In genomic region chr1:60008743-60009142, GRCm38 (mm10) we compare ENCODE assay signal across 23 mouse cellular contexts. TPM values are rescaled to one million over a fixed set of nuclear protein-coding genes. Genes with fewer than 3 reads are reported as not detected.
A peak's percentile ranks its signal among the peaks of the same experiment; 100 is the strongest.
DNase-seq lines count a peak whose midpoint lies in the region; ATAC-seq and TF ChIP-seq lines count a peak whose summit lies in the region.
"Had no signal": no experiment of that assay in that cellular context is flagged by ENCODE, and none has a peak within 500 bp of the region (broad histone marks: within the 10 kb centered on the region; RNA-seq: fewer than 3 reads in every experiment).

No protein-coding gene starts in this region.

- no peaks in the 10 kb centered on the region for H3K9me3 ChIP-seq in lung, postnatal 0 days (ENCODE audit: low read length)
- H3K9me3 ChIP-seq: embryonic facial prominence, embryonic 15.5 days; heart, embryonic 15.5 days; hindbrain, embryonic 15.5 days; limb, embryonic 10.5 days; liver, embryonic 15.5 days; lung, embryonic 15.5 days had no signal

- no peak overlapping the region for H3K4me2 ChIP-seq in lung, postnatal 0 days (replicated peaks; ENCODE audit: low read depth, low read length)
- H3K4me2 ChIP-seq: embryonic facial prominence, embryonic 15.5 days; heart, embryonic 15.5 days; hindbrain, embryonic 15.5 days; liver, embryonic 15.5 days; lung, embryonic 15.5 days; midbrain, embryonic 11.5 days had no signal

- no peaks in the 10 kb centered on the region for H3K4me1 ChIP-seq in lung, postnatal 0 days (ENCODE audit: insufficient read depth, low read depth, low read length)
- H3K4me1 ChIP-seq: embryonic facial prominence, embryonic 15.5 days; heart, embryonic 15.5 days; hindbrain, embryonic 15.5 days; limb, embryonic 10.5 days; lung, embryonic 15.5 days had no signal

- TF ChIP-seq CTCF in lung, postnatal 0 days (IDR thresholded peaks at IDR 0.05): no peak

- H3K36me3 ChIP-seq in lung, postnatal 0 days (ENCODE audit: insufficient read depth, low read length): no peaks in the 10 kb centered on the region
- H3K36me3 ChIP-seq: embryonic facial prominence, embryonic 15.5 days; heart, embryonic 15.5 days; hindbrain, embryonic 15.5 days; limb, embryonic 10.5 days; liver, embryonic 15.5 days; lung, embryonic 15.5 days had no signal

- no peak for TF ChIP-seq EP300 in lung, postnatal 0 days (IDR thresholded peaks at IDR 0.05)

- H3K4me3 ChIP-seq in lung, postnatal 0 days (ENCODE audit: low read depth, low read length): no peak overlapping the region
- H3K4me3 ChIP-seq: embryonic facial prominence, embryonic 15.5 days; heart, embryonic 15.5 days; hindbrain, embryonic 15.5 days; limb, embryonic 10.5 days; liver, embryonic 15.5 days; lung, embryonic 15.5 days had no signal

- DNase-seq in cerebellum, postnatal 10 days: peak; percentile 42 to 59
- DNase-seq in cerebellum, postnatal 36 days: no peak
- peak; percentile 36 to 48 for DNase-seq in heart, postnatal 10 days
- no peak for DNase-seq in heart, adult 8-10 months (ENCODE audit: low spot score)
- peak; percentile 23 for DNase-seq in lung, postnatal 0 days (ENCODE audit: low spot score)
- no peak for DNase-seq in lung, postnatal 14 days
- DNase-seq in testis, postnatal 14 days (ENCODE audit: low spot score): peak; percentile 33
- DNase-seq: cerebellum, adult 2 months; kidney, postnatal 25 days; liver; right cerebral cortex, postnatal 14 days; thymus, postnatal 14 days had no signal

- intact Hi-C loops in heart, postnatal 10 days (cut with DNase I): no loop called here

- 82% methylated on average over 2 of the region's 2 CpGs for WGBS in lung, postnatal 0 days

- no peak; the same call in 1 of the 2 replicates for ATAC-seq in lung, postnatal 0 days
- ATAC-seq: CD4-positive, CD25-positive, alpha-beta regulatory T cell, adult 4 months; forebrain, embryonic 16.5 days; intestine, embryonic 16.5 days had no signal

- no peak overlapping the region for H3K9ac ChIP-seq in lung, postnatal 0 days (replicated peaks; ENCODE audit: low read depth)
- H3K9ac ChIP-seq: embryonic facial prominence, embryonic 15.5 days; heart, embryonic 15.5 days; hindbrain, embryonic 15.5 days; liver, embryonic 15.5 days; lung, embryonic 15.5 days had no signal

- H3K27ac ChIP-seq in lung, postnatal 0 days (ENCODE audit: low read length): no peak overlapping the region
- H3K27ac ChIP-seq: embryonic facial prominence, embryonic 15.5 days; heart, embryonic 15.5 days; hindbrain, embryonic 15.5 days; limb, embryonic 10.5 days; liver, embryonic 15.5 days; lung, embryonic 15.5 days had no signal

- H3K27me3 ChIP-seq in lung, postnatal 0 days (replicated peaks; ENCODE audit: insufficient read depth, low read length): no peaks in the 10 kb centered on the region
- H3K27me3 ChIP-seq: embryonic facial prominence, embryonic 15.5 days; heart, embryonic 15.5 days; hindbrain, embryonic 15.5 days; liver, embryonic 15.5 days; lung, embryonic 15.5 days had no signal

RNA-seq across cellular contexts. Expression of gene Ica1l, which starts 34.2 kb away (rescaled TPM):
- 1 to 10 TPM in 1 of 2 experiments, under 1 TPM in 1; 0.72 to 1.4 TPM for total RNA-seq in heart, postnatal 10 days (2021)
- under 1 TPM; 0.23 to 0.78 (median 0.53) TPM for total RNA-seq in heart, adult 8-10 months (2022)
- polyA plus RNA-seq in lung, postnatal 0 days (2015; fragmentation: Nextera tagmentation; extraction: Ambion mirVana): 0.39 and 0.62 TPM in 2 replicates
- total RNA-seq: monocyte, adult 5-6 weeks had no signal

Comparison
In these comparisons a context has a peak if more than half of its experiments do, and no peak if none do; other contexts are left out.
1. DNase-seq: peak in cerebellum, postnatal 10 days (2 of 2), heart, postnatal 10 days (2 of 2), lung, postnatal 0 days (single experiment) and testis, postnatal 14 days (single experiment); none in cerebellum, postnatal 36 days (0 of 2), heart, adult 8-10 months (single experiment) and lung, postnatal 14 days (single experiment).